Mouse (Mus musculus): Measurements from ENCODE around the gene Gm4553.
"Not testable (repeated sequence)": the region's sequence is repeated elsewhere in the genome, so short reads cannot be mapped to it uniquely, and the experiment has no call there.

Gm4553 gene

DNA sequence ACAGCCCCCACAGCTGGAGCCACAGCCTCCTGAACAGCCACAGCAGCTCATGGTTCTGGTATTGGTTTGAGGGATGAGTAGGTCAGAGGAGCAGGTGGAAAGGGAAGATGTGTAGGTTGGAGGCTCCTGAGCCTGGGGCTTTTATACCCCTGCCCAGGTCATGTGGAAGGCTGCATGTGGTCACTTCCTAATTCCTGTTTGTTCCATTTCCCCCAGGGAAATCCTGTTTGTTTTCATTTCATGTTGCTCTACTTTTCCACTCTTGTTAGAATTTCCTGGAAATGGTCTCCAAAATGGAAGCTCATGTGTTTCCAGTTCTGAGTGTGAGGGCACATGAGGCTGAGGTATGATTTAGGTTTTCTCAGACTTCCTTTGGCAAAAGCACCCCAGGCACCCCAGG, at the start of gene Gm4553:
Gene Gm4553, minus strand, starts transcription at position 101 of the 400 bp plus-strand sequence.
- in situ Hi-C loops (cut with MboI, MseI), result loop anchor here (10.0 kb wide), 1 partner anchor 291 kb away; no protein-coding TSS in a partner anchor

DNA sequence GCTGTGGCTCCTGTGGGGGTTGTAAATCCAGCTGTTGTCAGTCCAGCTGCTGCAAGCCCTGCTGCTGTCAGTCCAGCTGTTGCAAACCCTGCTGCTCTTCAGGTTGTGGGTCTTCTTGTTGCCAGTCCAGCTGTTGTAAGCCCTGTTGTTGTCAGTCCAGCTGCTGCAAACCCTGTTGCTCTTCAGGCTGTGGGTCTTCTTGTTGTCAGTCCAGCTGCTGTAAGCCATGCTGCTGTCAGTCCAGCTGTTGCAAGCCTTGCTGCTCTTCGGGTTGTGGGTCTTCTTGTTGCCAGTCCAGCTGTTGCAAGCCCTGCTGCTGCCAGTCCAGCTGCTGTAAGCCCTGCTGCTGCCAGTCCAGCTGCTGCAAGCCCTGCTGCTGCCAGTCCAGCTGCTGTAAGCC, 46.6 kb upstream of the Gm4553 start:
- in situ Hi-C loops (cut with MboI, MseI), result not testable (repeated sequence)

DNA sequence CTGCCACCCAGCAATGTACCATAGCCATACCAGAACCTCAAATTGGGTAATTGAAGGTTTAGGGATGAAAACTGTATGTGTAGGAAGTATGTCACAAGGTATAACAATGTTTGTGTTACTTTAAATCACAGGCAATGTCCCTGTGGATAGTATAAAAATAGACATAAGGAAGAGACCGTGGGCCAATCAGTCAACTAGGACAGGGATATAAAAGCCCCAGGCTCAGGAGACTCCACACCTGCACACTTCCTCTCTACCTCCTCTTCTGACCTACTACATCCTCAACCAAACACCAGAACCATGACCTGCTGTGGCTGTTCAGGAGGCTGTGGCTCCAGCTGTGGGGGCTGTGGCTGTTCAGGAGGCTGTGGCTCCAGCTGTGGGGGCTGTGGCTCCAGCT, 46.0 kb upstream of the Gm4553 start, which contains the start of gene Gm7579:
Gene Gm7579, plus strand, starts transcription at position 301 of the 400 bp plus-strand sequence.
- in situ Hi-C loops (cut with MboI, MseI), result no loop called here

DNA sequence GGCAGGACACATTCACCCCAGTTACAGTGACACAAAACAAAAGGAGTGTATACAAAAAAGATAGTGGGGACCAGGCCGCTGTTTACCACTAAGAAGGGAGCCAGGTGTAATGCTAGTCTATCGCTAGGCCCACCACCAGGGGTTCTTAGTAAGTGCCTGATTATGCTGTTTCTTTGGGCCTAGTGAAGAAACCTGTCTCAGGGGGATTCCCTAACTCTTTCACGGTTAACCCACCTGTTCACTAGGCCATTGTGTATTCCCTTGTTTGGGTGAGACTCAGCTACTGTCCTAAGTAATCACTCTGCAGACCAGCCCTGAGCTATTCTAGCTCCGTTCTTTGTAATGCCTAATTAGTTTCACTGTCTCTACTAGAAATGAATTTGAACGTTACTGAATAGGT, 41.4 kb upstream of the Gm4553 start:
- in situ Hi-C loops (cut with MboI, MseI), result not testable (repeated sequence)

DNA sequence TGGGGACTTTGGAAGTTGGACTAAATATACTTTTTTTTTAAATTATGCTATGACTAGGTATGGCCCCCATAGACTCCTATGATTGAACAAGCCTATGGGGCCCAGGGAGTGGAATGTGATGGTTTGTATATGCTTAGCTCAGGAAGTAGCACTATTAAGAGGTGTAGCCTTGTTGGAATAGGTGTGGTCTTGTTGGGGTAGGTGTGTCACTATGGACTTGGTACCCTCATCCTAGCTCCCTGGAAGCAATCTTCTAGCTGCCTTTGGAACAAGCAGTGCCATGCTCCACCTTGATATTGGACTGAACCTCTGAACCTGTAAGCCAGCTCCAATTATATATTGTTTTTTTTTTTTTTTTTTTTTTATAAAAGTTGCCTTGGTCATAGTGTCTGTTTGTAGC, 39.9 kb upstream of the Gm4553 start:
- in situ Hi-C loops (cut with MboI, MseI), result no loop called here

DNA sequence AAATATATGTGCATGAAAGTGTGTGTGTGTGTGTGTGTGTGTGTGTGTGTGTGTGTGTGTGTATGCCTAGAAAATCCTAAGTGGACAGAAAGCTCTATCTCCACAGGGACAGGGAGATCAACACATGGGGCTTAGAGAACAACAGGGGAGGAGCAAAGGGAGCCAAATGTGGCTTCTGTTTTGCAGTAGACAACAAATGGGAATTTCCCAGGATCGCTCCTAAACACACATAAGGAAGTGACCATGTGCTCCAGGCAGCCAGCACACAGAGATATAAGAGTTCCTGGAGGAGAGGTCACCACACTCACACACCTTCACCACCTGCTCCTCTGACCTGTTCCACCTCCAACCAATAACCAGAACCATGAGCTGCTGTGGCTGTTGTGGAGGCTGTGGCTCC, 35.5 kb upstream of the Gm4553 start, which contains the start of gene Krtap5-3:
Gene Krtap5-3, plus strand, starts transcription at position 301 of the 400 bp plus-strand sequence.
- in situ Hi-C loops (cut with MboI, MseI), result no loop called here

DNA sequence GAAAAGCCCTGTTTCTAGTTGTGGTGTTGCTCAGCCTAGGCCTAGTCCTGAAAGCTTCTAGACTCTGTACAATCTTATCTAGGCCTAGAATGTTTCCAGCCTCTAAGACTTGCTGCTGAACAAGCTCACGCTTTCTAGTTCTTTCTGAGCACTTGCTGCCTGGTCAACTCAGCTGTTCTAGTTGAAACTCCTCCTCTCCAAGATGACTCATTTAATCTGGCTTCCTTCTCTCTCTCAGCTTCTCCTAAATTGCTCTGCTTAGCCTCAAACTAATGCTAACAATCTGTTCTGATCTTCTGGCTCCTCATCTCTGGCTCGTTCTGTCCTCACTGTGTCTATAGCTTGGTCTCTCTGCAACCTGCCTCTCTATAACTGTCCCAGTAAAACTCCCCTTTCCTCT, 33.2 kb upstream of the Gm4553 start:
- in situ Hi-C loops (cut with MboI, MseI), result no loop called here

DNA sequence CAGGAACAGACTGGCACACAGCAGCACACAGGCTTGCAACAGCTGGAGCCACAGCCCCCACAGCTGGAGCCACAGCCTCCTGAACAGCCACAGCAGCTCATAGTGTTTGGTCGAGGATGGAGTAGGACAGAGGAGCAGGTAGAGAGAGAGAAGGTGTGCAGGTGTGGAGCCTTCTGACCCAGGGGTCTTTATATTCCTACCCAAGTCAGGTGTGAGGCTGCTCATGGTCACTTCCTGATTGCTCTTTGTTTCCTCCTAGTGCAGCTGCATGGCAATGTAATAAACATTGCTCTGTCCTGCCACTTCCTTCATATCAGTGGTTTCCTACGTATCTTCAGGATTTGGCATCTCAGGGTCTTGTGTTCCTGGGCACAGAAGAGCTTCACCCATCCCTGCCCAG, 24.8 kb upstream of the Gm4553 start, which contains the start of gene Gm10153:
Gene Gm10153, minus strand, starts transcription at position 101 of the 400 bp plus-strand sequence.
- in situ Hi-C loops (cut with MboI, MseI), result no loop called here

DNA sequence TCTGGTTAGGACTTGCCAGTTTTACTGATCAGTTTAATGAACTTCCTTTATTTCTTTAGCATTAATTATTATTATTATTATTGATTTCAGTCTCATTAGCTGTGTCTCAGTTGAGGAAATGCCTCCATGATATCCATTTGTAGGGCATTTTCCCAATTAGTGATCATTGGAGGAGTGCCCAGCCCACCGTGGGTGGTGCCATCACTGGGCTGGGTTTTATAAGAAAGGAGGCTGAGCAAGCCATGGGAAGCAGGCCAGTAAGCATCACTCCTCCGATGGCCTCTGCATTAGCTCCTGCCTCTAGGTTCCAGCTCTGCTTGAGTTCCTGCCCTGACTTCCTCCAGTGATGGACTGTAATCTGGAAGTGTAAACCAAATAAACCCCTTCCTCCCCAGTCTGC, 22.6 kb upstream of the Gm4553 start:
- in situ Hi-C loops (cut with MboI, MseI), result no loop called here

DNA sequence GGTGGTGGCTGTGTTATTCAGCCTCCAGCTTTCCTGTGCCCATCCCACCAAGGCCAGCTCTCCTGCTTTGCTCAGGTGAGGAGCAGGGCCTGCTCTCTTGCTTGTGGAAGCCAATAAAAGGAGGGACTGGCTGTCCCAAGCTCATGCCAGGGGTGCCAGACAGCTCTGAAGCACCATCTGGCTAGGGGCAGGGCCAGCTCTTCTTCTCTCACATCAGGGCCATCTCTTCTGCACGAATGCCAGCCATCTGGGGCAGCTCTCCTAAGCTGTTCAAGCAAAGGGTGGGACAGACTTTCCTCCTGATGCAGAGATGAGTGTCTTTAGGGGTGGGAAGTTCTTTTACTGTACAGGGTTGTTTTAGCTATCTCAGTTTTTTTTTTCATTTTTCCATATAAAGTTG, 15.5 kb upstream of the Gm4553 start:
- in situ Hi-C loops (cut with MboI, MseI), result no loop called here

DNA sequence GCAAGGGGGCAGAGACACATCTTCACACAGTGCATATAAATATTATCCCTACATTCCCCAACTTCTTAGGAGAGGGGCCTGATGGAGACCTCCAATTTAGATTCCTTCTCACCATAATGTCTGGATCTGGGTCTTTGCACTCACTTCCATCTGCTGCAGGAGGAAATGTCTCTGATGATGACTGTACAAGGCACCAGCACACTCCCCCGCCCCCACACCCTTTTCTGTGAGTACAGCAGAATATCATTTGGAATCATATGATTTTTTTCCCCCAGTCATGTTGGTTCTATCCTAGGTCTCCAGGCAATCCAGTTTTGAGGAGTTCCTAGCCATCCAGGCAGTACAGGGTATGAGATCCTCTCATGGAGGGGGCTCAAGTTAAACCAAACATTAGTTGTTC, 13.1 kb upstream of the Gm4553 start:
- in situ Hi-C loops (cut with MboI, MseI), result no loop called here

DNA sequence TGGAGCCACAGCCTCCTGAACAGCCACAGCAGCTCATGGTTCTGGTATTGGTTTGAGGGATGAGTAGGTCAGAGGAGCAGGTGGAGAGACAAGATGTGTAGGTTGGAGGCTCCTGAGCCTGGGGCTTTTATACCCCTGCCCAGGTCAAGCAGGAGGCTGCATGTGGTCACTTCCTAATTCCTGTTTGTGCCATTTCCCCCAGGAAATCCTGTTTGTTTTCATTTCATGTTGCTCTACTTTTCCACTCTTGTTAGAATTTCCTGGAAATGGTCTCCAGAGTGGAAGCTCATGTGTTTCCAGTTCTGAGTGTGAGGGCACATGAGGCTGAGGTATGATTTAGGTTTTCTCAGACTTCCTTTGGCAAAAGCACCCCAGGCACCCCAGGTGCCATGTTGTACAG, 10.4 kb upstream of the Gm4553 start, which contains the start of gene Krtap5-2:
Gene Krtap5-2, minus strand, starts transcription at position 101 of the 400 bp plus-strand sequence.
- in situ Hi-C loops (cut with MboI, MseI), result not testable (repeated sequence)

DNA sequence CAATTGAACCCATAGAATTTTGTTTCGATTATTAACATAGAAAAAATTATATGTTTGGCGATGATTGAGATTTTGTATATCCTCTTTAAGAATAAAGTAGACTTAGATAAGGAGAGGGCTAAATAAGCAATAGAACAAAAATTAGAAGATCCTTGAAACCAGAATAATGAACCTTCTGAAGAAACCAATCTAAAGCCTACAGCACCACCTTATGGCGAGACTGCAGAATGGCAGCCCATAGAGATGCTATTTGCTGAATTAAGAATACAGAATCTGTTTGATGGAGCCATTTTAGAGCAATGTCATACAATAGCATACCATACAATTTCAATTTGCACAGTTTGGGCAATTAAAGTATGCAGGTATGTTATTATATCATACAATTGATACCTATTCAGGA, 4.3 kb upstream of the Gm4553 start:
- in situ Hi-C loops (cut with MboI, MseI), result loop anchor here (10.0 kb wide), 1 partner anchor 295 kb away; no protein-coding TSS in a partner anchor

DNA sequence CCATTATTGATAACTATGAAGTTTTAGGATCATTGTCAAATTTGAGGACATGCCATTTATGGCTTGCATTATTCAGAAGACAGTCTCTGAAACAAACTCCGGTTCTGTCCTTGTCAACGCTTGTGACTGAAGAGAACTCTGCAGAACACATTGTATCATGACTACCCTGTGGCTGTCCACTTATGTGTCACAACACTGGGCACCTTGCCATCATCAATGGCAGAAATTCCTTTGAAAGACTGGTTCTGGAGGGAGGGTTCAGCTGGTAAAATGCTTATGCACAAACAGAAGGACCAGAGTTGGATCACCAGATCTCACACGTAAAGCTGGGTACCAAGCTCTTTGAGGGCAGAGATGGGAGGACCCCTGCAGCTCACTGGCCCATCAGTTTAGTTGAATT, 6.2 kb downstream of the Gm4553 start:
- in situ Hi-C loops (cut with MboI, MseI), result no loop called here

DNA sequence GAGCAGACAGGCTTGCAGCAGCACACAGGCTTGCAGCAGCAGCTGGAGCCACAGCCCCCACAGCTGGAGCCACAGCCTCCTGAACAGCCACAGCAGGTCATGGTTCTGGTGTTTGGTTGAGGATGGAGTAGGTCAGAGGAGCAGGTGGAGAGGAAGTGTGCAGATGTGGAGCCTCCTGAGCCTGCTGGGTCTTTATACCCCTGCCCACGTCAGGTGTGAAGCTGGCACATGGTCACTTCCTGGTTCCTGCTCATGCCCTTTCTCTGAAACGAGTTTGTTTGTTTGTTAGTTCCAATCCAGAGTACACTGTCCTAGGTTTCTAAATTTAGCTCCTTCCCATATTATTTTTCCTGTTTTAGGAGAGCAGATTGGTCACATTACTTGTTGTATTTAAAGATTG, 8.5 kb downstream of the Gm4553 start, which contains the start of gene Gm29735:
Gene Gm29735, minus strand, starts transcription at position 101 of the 400 bp plus-strand sequence.
- in situ Hi-C loops (cut with MboI, MseI), result not testable (repeated sequence)

DNA sequence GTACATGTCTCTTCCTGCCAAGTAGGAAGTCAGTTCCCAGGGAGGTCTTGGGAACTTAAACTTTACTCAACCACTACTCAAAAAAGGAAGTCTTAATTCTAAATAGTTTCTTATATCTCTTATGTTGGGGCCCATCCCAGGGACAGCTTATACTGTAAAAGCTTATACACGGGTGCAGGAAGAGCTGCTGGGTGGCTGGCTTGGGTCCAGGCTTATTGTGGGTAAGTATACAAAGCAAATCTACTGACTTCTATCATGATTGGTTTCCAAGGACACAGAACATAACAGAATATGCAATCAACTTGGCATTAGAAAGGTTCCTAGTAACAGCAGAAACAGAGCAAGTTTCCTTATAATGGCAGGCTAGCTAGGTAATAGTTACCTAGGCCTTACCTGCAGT, 10.2 kb downstream of the Gm4553 start:
- in situ Hi-C loops (cut with MboI, MseI), result no loop called here

DNA sequence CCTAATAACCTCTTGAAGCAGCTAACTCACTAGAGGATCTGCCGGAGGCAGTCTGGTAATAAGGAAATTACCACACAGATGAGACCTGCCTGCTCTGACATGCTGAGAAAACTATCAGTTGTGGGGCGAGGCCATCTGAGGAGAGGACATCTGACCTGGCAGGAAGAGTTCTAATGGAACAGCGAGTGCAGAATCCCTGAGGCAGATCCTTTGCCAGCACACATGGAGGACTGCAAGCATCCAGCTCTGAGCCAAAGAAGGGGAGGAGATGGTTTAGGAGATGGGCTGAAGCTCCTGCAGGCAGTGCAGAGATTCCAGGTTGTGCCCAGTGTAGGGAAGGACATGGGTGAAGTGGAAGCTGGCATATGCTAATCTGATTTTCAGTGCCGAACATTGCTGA, 13.3 kb downstream of the Gm4553 start:
- in situ Hi-C loops (cut with MboI, MseI), result no loop called here

DNA sequence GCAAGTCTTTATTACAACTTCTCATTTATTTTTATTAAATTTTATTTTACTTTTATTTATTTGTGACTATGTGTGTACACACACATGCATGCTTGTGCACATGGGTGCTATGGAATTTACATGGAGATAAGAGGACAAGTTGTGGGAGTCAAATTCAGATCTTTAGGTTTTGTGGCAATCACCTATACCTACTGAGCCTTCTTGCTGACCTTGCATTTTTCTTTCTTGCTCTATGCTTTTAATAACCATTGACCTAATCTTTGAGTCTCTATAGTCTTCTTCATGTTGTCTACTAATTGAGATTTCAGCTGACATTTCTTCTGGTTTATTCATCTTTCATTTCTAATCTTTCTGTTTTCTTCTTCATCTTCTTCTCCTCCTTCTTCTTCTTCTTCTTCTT, 16.9 kb downstream of the Gm4553 start:
- in situ Hi-C loops (cut with MboI, MseI), result no loop called here

DNA sequence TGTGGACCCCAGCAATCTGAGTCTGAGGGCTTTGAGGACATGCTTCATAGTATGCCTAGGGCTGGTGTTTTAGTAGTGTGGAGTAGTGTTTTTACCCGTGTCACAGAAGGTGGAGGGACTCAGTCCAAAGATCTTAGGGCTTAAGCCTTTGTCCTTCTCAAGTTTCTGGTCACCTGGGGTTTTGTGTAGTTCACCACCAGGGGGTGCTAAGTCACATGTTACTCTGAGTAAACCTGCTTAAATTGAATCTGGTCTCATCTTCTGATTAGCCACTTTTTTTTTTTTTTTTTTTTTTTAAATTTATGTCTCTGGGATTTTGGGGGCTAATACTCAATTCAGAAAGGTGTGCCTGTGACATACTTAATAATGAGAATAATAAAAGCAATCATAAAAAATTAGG, 19.5 kb downstream of the Gm4553 start:
- in situ Hi-C loops (cut with MboI, MseI), result no loop called here

DNA sequence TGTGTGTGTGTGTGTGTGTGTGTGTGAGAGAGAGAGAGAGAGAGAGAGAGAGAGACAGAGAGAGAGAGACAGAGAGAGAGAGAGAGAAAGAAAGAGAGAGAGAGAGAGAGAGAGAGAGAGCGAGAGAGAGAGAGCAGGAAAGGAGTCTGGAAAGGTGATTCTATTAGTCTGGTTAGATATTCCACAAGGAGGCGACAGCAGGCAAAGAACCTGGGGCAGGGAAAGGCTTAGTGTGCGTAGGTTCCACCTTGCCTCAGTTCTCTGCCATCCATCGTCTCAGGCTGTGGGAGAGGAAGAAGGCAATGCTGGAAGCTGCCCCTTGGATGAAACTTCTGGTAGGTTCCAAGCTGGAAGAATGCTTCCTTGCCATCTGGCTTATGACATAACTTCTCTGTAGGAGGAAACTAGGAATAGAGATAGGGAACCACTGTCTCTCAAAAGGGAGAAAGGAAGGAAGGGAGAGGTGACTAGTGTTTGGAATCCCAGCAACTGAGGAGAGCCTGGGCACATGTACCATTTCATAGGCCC, 20.1 kb downstream of the Gm4553 start:
- in situ Hi-C loops (cut with MboI, MseI), result no loop called here

DNA sequence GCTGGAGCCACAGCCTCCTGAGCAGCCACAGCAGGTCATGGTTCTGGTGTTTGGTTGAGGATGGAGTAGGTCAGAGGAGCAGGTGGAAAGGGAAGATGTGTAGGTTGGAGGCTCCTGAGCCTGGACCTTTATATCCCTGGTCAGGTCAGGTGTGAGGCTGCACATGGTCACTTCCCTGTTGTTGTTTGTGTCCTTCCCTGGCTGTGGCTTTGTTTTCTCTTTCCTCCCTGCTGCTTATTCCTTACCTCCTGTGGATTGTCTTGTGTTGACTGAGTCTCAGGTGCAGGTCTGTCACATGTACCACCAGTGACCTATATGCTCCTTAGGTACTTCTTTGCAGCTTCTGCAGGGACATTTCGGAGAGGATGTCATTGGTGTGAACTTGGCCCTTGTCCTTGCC, 21.0 kb downstream of the Gm4553 start, which contains the start of gene Gm45337:
Gene Gm45337, minus strand, starts transcription at position 101 of the 400 bp plus-strand sequence.
- in situ Hi-C loops (cut with MboI, MseI), result no loop called here

DNA sequence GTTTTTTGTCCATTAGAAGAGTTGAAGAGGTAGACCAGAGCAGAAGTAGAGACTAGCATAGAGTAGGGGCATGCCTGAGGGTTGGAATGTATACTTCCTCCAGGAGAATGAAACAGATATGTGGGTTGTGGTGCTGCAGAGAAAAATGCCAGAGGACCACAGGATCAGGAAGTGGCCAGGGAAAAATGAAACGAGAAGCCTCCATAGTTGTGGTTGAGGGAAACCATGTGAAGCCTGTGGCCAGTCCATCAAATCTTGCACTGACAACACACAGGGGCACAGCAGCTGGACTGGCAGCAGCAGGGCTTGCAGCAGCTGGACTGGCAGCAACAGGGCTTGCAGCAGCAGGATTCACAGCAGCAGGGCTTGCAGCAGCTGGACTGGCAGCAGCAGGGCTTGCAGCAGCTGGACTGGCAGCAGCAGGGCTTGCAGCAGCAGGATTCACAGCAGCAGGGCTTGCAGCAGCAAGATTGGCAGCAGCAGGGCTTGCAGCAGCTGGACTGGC, 22.0 kb downstream of the Gm4553 start:
- in situ Hi-C loops (cut with MboI, MseI), result not testable (repeated sequence)

DNA sequence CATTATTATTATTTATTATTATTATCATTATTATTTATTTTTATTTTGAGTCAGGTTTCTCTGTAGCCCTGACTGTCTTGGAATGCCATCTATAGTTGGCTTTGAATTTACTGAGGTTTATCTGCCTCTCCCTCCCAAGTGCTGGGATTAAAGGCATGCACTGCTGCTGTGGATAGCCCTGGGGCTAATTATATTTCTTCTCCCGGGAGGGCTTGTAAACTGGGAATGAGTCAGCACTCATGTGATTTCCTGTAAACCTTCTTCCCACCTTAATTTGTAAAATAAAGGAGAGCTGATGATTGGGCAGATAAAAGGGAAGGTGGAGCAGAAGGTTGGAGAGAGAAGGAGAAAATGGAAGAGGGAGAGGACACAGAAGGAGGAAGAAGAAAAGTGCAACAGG, 24.8 kb downstream of the Gm4553 start:
- in situ Hi-C loops (cut with MboI, MseI), result no loop called here
